Mouse (Mus musculus) embryonic facial prominence, embryonic 11.5 days (tissue): ENCODE measurements around the gene Ugt1a10. TPM values are rescaled to one million over a fixed set of nuclear protein-coding genes. Genes with fewer than 3 reads are reported as not detected.
A peak's percentile ranks its signal among the peaks of the same experiment; 100 is the strongest.
"Not testable (repeated sequence)": the region's sequence is repeated elsewhere in the genome, so short reads cannot be mapped to it uniquely, and the experiment has no call there.

ENCODE experiments used
- ATAC-seq: fragments of 200-750 bp; cut with Nextera tagmentation; replicated peaks from 2 replicates; pipeline ENCODE4 v1.8.0; 2017; ENCODE audit warnings: low read depth; ENCODE audit not compliant: insufficient number of reproducible peaks, low FRiP score, low TSS enrichment
- DNase-seq: peaks from one replicate; pipeline ENCODE4 v3.0.0-alpha.2; 2015; ENCODE audit warnings: low spot score
- H3K27ac ChIP-seq: fragments of 300-500 bp; sonication (generic); replicated peaks from 2 replicates; pipeline ENCODE4 v1.5.1; 2014; ENCODE audit warnings: mild to moderate bottlenecking, low read depth, low read length, control low read depth
- H3K27me3 ChIP-seq: fragments of 300-500 bp; sonication (generic); 2 replicates; pipeline ENCODE4 v1.6.1; 2014; ENCODE audit warnings: mild to moderate bottlenecking, low read length, moderate library complexity, mixed read lengths; ENCODE audit not compliant: control insufficient read depth, insufficient read depth
- H3K36me3 ChIP-seq: fragments of 300-500 bp; sonication (generic); replicated peaks from 2 replicates; pipeline ENCODE4 v1.6.1; 2014; ENCODE audit warnings: low read depth, mild to moderate bottlenecking, low read length, moderate library complexity, mixed read lengths; ENCODE audit not compliant: control insufficient read depth, insufficient read depth
- H3K4me1 ChIP-seq: fragments of 300-500 bp; sonication (generic); 2 replicates; pipeline ENCODE4 v1.6.1; 2014; ENCODE audit warnings: low read length, mixed read lengths; ENCODE audit not compliant: control insufficient read depth, insufficient read depth
- H3K4me2 ChIP-seq: fragments of 300-500 bp; sonication (generic); 2 replicates; pipeline ENCODE4 v1.6.1; 2014; ENCODE audit warnings: low read depth, mild to moderate bottlenecking, control low read depth, low read length, moderate library complexity
- H3K4me3 ChIP-seq: fragments of 300-500 bp; sonication (generic); 2 replicates; pipeline ENCODE4 v1.5.1; 2014; ENCODE audit warnings: low read depth, low read length, control low read depth
- H3K9ac ChIP-seq: fragments of 300-500 bp; sonication (generic); replicated peaks from 2 replicates; pipeline ENCODE4 v1.6.1; 2014; ENCODE audit warnings: mild to moderate bottlenecking, control low read depth, low read length
- H3K9me3 ChIP-seq: fragments of 300-500 bp; sonication (generic); replicated peaks from 2 replicates; pipeline ENCODE4 v1.6.1; 2016; ENCODE audit warnings: mild to moderate bottlenecking, low read length, inconsistent platforms, mixed read lengths; ENCODE audit not compliant: control insufficient read depth
- WGBS: fragments of 180-500 bp; shearing (Covaris S2); extraction: QIAGEN DNeasy Blood & Tissue Kit; methylation state at CpG from one replicate; pipeline ENCODE4 v1.1.7; 2014; 5-methylcytosine and 5-hydroxymethylcytosine counted together
- polyA plus RNA-seq: library from polyadenylated mRNA; unstranded; fragments of >200 nt; fragmentation: Nextera tagmentation; extraction: Ambion mirVana; gene quantifications from 2 replicates; pipeline ENCODE4 v1.2.1, GENCODE M21; 2014

Ugt1a10 gene
- polyA plus RNA-seq, 1 experiment from 2014 or later = not detected

GRCm38 (mm10) chr1:88074471-88074870, 19.3 kb downstream of the Ugt1a10 start:
- Histone ChIP-seq H3K36me3 (no peaks in the 10 kb centered on the region), H3K4me2 (no peak overlapping the region), H3K27me3 (no peaks in the 10 kb centered on the region), H3K4me3 (no peak overlapping the region), H3K27ac (no peak overlapping the region), H3K4me1 (no peaks in the 10 kb centered on the region), H3K9me3 (no peaks in the 10 kb centered on the region), H3K9ac (no peak overlapping the region)
- DNase-seq = no peak
- no peak for ATAC-seq
- WGBS = 80% methylated on average over 2 of the region's 2 CpGs

GRCm38 (mm10) chr1:88077128-88077527, 21.9 kb downstream of the Ugt1a10 start:
- Histone ChIP-seq H3K4me3 (no peak overlapping the region), H3K27me3 (no peaks in the 10 kb centered on the region), H3K9ac (no peak overlapping the region), H3K36me3 (no peaks in the 10 kb centered on the region), H3K9me3 (no peaks in the 10 kb centered on the region), H3K27ac (no peak overlapping the region), H3K4me1 (no peaks in the 10 kb centered on the region), H3K4me2 (no peak overlapping the region)
- ATAC-seq (no peak), DNase-seq (no peak)
- 85% methylated on average over 1 of the region's 1 CpGs for WGBS

- H3K9ac ChIP-seq = no peak overlapping the region
- H3K27me3 ChIP-seq = no peaks in the 10 kb centered on the region
- H3K27ac ChIP-seq = no peak overlapping the region
- no peaks in the 10 kb centered on the region for H3K4me1 ChIP-seq
- DNase-seq (no peak), ATAC-seq (no peak)
- no peaks in the 10 kb centered on the region for H3K36me3 ChIP-seq
- WGBS = 82% methylated on average over 1 of the region's 1 CpGs
- H3K4me2 ChIP-seq = no peak overlapping the region
- H3K9me3 ChIP-seq = no peaks in the 10 kb centered on the region
- no peak overlapping the region for H3K4me3 ChIP-seq
Measured at GRCm38 (mm10) chr1:88081670-88082069, 26.5 kb downstream of the Ugt1a10 start.

- ATAC-seq (no peak), DNase-seq (no peak)
- Histone ChIP-seq H3K27me3 (no peaks in the 10 kb centered on the region), H3K9me3 (no peaks in the 10 kb centered on the region), H3K36me3 (no peaks in the 10 kb centered on the region), H3K27ac (no peak overlapping the region), H3K4me2 (no peak overlapping the region), H3K9ac (no peak overlapping the region), H3K4me1 (no peaks in the 10 kb centered on the region), H3K4me3 (no peak overlapping the region)
- 71% methylated on average over 1 of the region's 1 CpGs for WGBS
Measured at GRCm38 (mm10) chr1:88086125-88086524, 30.9 kb downstream of the Ugt1a10 start.

- WGBS = 87% methylated on average over 3 of the region's 3 CpGs
- no peaks in the 10 kb centered on the region for H3K27me3 ChIP-seq
- no peak within 1 kb of the TSS for H3K4me2 ChIP-seq
- no peaks in the 10 kb centered on the region for H3K36me3 ChIP-seq
- H3K9me3 ChIP-seq = no peaks in the 10 kb centered on the region
- no peaks in the 10 kb centered on the region for H3K4me1 ChIP-seq
- no peak for DNase-seq
- no peak for ATAC-seq
- no peak within 1 kb of the TSS for H3K27ac ChIP-seq
- H3K4me3 ChIP-seq = no peak within 1 kb of the TSS
- H3K9ac ChIP-seq = no peak within 1 kb of the TSS
Measured at GRCm38 (mm10) chr1:88087513-88087912, 32.3 kb downstream of the Ugt1a10 start, which contains the start of gene Ugt1a8. Gene Ugt1a8 (plus strand): TSS chr1:88087813.

GRCm38 (mm10) chr1:88092341-88092740, 37.2 kb downstream of the Ugt1a10 start:
- ATAC-seq (no peak), DNase-seq (no peak)
- H3K9me3 ChIP-seq = no peaks in the 10 kb centered on the region

GRCm38 (mm10) chr1:88094270-88094676, 39.1 kb downstream of the Ugt1a10 start:
- not testable (repeated sequence) for H3K27me3 ChIP-seq, H3K9ac ChIP-seq, DNase-seq, H3K4me1 ChIP-seq, ATAC-seq, H3K4me2 ChIP-seq, H3K27ac ChIP-seq, H3K4me3 ChIP-seq, H3K9me3 ChIP-seq, H3K36me3 ChIP-seq
- 76% methylated on average over 3 of the region's 3 CpGs for WGBS

More at GRCm38 (mm10) chr1:88092341-88092740, 37.2 kb downstream of the Ugt1a10 start:
- Histone ChIP-seq H3K4me1 (no peaks in the 10 kb centered on the region), H3K9ac (no peak overlapping the region), H3K4me2 (no peak overlapping the region), H3K27me3 (no peaks in the 10 kb centered on the region), H3K27ac (no peak overlapping the region), H3K36me3 (no peaks in the 10 kb centered on the region), H3K4me3 (no peak overlapping the region)

- H3K27ac ChIP-seq = no peak within 1 kb of the TSS
- H3K36me3 ChIP-seq = no peaks in the 10 kb centered on the region
- no peaks in the 10 kb centered on the region for H3K27me3 ChIP-seq
- no peaks in the 10 kb centered on the region for H3K9me3 ChIP-seq
- DNase-seq (peak; percentile 24), ATAC-seq (no peak)
- H3K4me2 ChIP-seq = no peak within 1 kb of the TSS
- H3K4me3 ChIP-seq = no peak within 1 kb of the TSS
- 52% methylated on average over 10 of the region's 10 CpGs for WGBS
- no peaks in the 10 kb centered on the region for H3K4me1 ChIP-seq
- H3K9ac ChIP-seq = no peak within 1 kb of the TSS; the same call in 1 of the 2 replicates
Measured at GRCm38 (mm10) chr1:88094941-88095492, 39.8 kb downstream of the Ugt1a10 start, which contains the start of gene Ugt1a7c. Gene Ugt1a7c (plus strand): TSS chr1:88095062.
